Mouse (Mus musculus) ES-E14 (cell line): ENCODE results near the gene Zc3h10.

Experiments
- CHD2 ChIP-seq: IDR thresholded peaks from 2 replicates; pipeline ENCODE4 v1.6.1; 2014; ENCODE audit warnings: mild to moderate bottlenecking, low read depth, low read length, inconsistent platforms
- ZC3H11A ChIP-seq: IDR thresholded peaks from 2 replicates; pipeline ENCODE4 v1.6.1; 2012; ENCODE audit warnings: low read depth, mild to moderate bottlenecking, inconsistent platforms, low read length, borderline replicate concordance

- TF ChIP-seq ZC3H11A (no peak), CHD2 (no peak)
Observed at GRCm38 (mm10) chr10:128535206-128535605, 12.4 kb downstream of the Zc3h10 start.
